Mouse (Mus musculus): Measurements from ENCODE around the gene Gm4312.
"Not testable (repeated sequence)": the region's sequence is repeated elsewhere in the genome, so short reads cannot be mapped to it uniquely, and the experiment has no call there.

GRCm38 (mm10) chr10:100345672-100346071, 36.7 kb downstream of the Gm4312 start, which contains the start of gene Gm4303:
- TF ChIP-seq CTCF (IDR thresholded peaks at IDR 0.05; ENCODE audit: borderline replicate concordance, control insufficient read depth, extremely low read depth, insufficient read depth, low read length, poor library complexity); POLR2A (IDR thresholded peaks at IDR 0.05; ENCODE audit: control insufficient read depth, extremely low read depth, insufficient read depth, low read length, poor library complexity): not testable (repeated sequence)

Data from thymus, adult 2 months (tissue).